Mouse (Mus musculus) G1E (cell line): ENCODE data around the gene Fam53a. TPM values are rescaled to one million over a fixed set of nuclear protein-coding genes. Genes with fewer than 3 reads are reported as not detected.
A peak's percentile ranks its signal among the peaks of the same experiment; 100 is the strongest.

ENCODE experiments used
- ATAC-seq: 2 replicates; pipeline ENCODE4 v1.8.0; 2016; ENCODE audit warnings: mild to moderate bottlenecking; ENCODE audit not compliant: insufficient number of reproducible peaks, poor library complexity, low FRiP score, severe bottlenecking; ENCODE audit errors: extremely low read depth
- DNase-seq: peaks from one replicate; pipeline ENCODE4 v3.0.0; 2012; ENCODE audit warnings: low spot score
- H3K27me3 ChIP-seq: 2 replicates; pipeline ENCODE4 v1.6.1; 2012; ENCODE audit warnings: mild to moderate bottlenecking, low read length, inconsistent platforms; ENCODE audit not compliant: insufficient read depth
- H3K36me3 ChIP-seq: replicated peaks from 2 replicates; pipeline ENCODE3; 2012; ENCODE audit warnings: mild to moderate bottlenecking, inconsistent platforms
- H3K4me1 ChIP-seq: 2 replicates; pipeline ENCODE4 v1.6.1; 2012; ENCODE audit warnings: low read depth, low read length, inconsistent platforms, mixed read lengths; ENCODE audit not compliant: insufficient read depth
- H3K4me3 ChIP-seq: 2 replicates; pipeline ENCODE4 v1.5.1; 2012; ENCODE audit warnings: low read depth, mild to moderate bottlenecking, inconsistent platforms, low read length, moderate library complexity, mixed read lengths
- H3K9me3 ChIP-seq: replicated peaks from 2 replicates; pipeline ENCODE4 v1.6.1; 2012; ENCODE audit warnings: inconsistent platforms
- CTCF ChIP-seq: IDR thresholded peaks from 2 replicates; pipeline ENCODE4 v1.5.1; 2012; ENCODE audit warnings: low read depth, low read length, inconsistent platforms, mixed read lengths
- GATA1 ChIP-seq: IDR thresholded peaks from 2 replicates; pipeline ENCODE4 v1.6.1; 2012; ENCODE audit warnings: borderline replicate concordance, low read length, inconsistent platforms, mixed read lengths
- GATA2 ChIP-seq: IDR thresholded peaks from 2 replicates; pipeline ENCODE4 v1.6.1; 2012; ENCODE audit warnings: low read depth, low read length, inconsistent platforms, borderline replicate concordance
- POLR2AphosphoS5 ChIP-seq: IDR thresholded peaks from 2 replicates; pipeline ENCODE4 v1.6.1; 2012; ENCODE audit warnings: low read depth, low read length, inconsistent platforms; ENCODE audit not compliant: insufficient replicate concordance
- TAL1 ChIP-seq: conservative IDR thresholded peaks from 2 replicates; pipeline ENCODE4 v1.6.1; 2012; ENCODE audit warnings: low read depth, low read length, inconsistent platforms, mixed read lengths
- polyA plus RNA-seq: library from polyadenylated mRNA; stranded (reverse); fragments of >175 nt; gene quantifications from 2 replicates; pipeline ENCODE4 v1.2.3, GENCODE M21; 2012
- total RNA-seq, 2 experiments: library from RNA; stranded (forward) in 1 of 2; stranded (reverse) in 1 of 2; fragments of 200-1000 nt in 1 of 2; fragments of >200 nt in 1 of 2; fragmentation: Nextera tagmentation in 1 of 2; gene quantifications; 2 replicates each; pipeline ENCODE4 v1.2.3; 2014 to 2017

Gene Fam53a
- total and polyA plus RNA-seq, 3 experiments, result 25.4 to 84.5 (median 30.4) TPM

DNA sequence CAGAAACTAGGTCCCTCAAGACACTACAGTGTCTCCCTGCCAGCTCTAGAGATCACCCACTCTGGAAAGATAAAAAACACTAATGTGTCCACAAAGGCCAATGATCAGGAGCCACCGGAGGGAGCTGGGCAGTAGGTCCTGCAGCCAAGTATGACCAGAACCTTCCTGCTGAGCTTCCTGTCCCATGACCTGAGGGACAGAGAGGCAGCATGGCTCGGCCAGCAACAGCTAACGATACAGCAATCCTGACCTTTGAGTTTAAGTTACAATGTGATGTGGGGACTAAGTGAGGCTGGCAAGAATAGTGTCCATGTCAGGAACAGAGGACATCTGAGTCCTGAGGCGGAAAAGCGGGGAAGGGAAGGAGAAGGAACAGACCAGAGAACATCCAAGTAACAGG, 24.1 kb downstream of the Fam53a start:
- no peak for ATAC-seq
- TF ChIP-seq CTCF (no peak), POLR2AphosphoS5 (no peak)
- H3K4me1 ChIP-seq, result peaks cover 12% of the 10 kb centered on the region
- DNase-seq, result no peak
- H3K9me3 ChIP-seq, result no peaks in the 10 kb centered on the region
- H3K27me3 ChIP-seq, result no peaks in the 10 kb centered on the region
- peaks cover 98% of the 10 kb centered on the region for H3K36me3 ChIP-seq
- H3K4me3 ChIP-seq, result no peak overlapping the region

DNA sequence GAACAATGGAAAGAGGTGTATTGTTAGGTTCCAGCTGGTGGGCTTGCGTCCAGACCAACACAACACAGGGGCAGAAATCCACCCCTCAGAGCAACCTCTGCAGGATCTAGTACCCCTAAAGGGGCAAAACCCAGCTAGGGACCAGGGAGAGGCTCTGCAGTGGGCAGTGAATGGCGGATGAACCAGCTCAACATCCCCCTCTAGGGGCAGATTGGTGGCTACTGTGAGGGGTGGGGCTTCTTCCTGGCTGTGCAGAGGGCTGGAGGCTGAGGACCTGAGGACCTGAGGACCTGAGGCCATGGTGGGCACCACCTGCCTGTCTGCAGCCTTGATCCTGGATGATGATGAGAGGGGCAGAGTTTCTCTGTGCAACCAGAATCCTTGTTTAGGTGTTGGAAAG, 35.8 kb downstream of the Fam53a start:
- Histone ChIP-seq H3K36me3 (peaks cover 12% of the 10 kb centered on the region), H3K27me3 (peaks cover 12% of the 10 kb centered on the region; the same call in 1 of the 2 replicates), H3K9me3 (no peaks in the 10 kb centered on the region), H3K4me3 (no peak overlapping the region), H3K4me1 (no peaks in the 10 kb centered on the region)
- DNase-seq (no peak), ATAC-seq (no peak)
- no peak for TF ChIP-seq TAL1
- no peak for TF ChIP-seq POLR2AphosphoS5
- TF ChIP-seq CTCF, result no peak; the same call in 1 of the 2 replicates
- TF ChIP-seq GATA2, result no peak
- TF ChIP-seq GATA1, result no peak

DNA sequence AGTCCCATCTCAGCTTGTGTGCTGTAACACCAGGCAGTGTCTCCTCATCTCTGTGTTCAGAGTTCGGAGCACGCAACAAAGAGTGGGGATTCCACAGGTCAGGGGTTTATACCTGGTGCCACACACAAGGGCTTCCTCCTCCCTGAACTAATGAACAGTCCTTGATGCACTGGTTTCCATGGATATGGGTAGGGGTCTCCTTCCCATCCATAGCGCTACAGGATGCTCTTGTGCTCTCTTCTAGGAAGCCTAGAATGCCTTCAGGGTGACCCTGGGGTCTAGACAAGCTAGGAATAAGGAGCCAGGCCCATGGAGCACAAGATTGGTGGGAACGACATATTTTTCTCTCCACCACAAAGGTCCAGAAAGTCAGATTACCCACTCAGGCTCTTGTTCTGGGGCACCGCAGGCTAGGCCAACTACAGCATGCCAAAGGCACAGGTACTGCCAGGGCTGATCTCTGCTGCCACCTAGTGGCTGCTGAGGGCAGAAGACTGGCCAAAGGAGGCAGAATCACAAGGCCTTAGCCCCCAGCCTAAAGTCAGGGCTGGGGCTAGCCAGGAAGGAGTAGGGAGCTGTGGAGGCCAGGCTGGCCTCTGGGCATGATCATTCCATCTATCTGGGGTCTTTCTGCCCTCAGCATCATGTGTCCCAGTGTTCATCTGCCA, 40.1 kb downstream of the Fam53a start:
- Histone ChIP-seq H3K9me3 (no peaks in the 10 kb centered on the region), H3K4me3 (no peak overlapping the region), H3K36me3 (no peaks in the 10 kb centered on the region), H3K4me1 (no peaks in the 10 kb centered on the region), H3K27me3 (peaks cover 37% of the 10 kb centered on the region)
- ATAC-seq (no peak; the same call in 1 of the 2 replicates), DNase-seq (peak; percentile 66)
- TF ChIP-seq CTCF, result peak; percentile 92
- TF ChIP-seq POLR2AphosphoS5, result no peak

DNA sequence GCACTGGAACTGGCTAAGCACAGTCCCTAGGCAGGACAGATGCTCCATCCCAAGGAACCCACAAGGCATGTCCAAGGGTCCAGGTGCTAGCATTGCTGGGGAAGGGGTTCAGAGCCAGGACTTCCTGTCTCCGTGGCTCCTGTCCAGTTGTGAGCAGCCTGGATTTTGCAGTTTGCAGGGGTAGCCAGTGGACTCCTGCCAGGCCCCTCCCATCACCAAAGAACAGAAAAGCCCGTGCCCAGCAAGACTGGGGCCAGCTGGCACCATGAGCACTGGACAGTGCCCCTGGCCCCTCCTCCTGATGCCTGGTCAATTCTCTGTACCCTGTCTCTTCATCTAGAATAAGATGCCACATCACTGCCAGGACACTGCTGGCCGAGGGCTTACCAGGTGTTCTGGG, 41.4 kb downstream of the Fam53a start:
- DNase-seq, result no peak
- Histone ChIP-seq H3K36me3 (no peaks in the 10 kb centered on the region), H3K27me3 (peaks cover 44% of the 10 kb centered on the region), H3K4me1 (no peaks in the 10 kb centered on the region), H3K4me3 (no peak overlapping the region), H3K9me3 (no peaks in the 10 kb centered on the region)
- ATAC-seq, result no peak
- TF ChIP-seq GATA1 (no peak), POLR2AphosphoS5 (no peak), CTCF (no peak), TAL1 (no peak), GATA2 (no peak)

DNA sequence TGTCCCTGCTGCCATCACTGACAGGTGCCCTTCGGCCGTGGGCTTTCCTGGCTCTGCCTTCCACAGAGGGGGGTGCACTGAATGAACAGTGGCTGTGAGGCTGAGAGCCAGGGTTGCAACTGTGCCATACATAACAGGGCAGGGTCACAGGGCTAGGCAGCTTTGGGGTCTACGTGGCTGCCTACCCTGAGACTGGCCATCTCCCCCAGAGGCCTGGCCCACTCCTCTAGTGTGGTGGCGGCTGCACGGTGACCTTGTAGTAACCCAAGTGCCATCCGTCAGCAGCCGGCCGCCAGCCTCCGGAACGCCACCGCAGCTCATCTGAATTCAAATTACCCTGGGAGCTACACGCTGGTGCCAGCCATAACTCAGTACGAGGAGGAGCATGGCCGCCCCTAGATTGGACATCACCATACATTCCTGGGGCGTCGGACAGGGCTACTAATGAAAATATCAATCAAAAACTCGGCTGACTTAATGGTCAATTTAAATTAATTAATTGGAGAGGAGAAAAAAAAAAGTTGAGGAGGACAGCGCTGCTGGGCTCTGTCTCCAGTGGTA, 41.9 kb downstream of the Fam53a start:
- no peaks in the 10 kb centered on the region for H3K9me3 ChIP-seq
- H3K4me3 ChIP-seq, result no peak overlapping the region
- ATAC-seq (no peak), DNase-seq (no peak)
- no peaks in the 10 kb centered on the region for H3K36me3 ChIP-seq
- no peaks in the 10 kb centered on the region for H3K4me1 ChIP-seq
- no peak for TF ChIP-seq POLR2AphosphoS5
- TF ChIP-seq GATA1, result no peak
- no peak for TF ChIP-seq CTCF
- no peak for TF ChIP-seq GATA2
- TF ChIP-seq TAL1, result no peak
- peaks cover 44% of the 10 kb centered on the region for H3K27me3 ChIP-seq

DNA sequence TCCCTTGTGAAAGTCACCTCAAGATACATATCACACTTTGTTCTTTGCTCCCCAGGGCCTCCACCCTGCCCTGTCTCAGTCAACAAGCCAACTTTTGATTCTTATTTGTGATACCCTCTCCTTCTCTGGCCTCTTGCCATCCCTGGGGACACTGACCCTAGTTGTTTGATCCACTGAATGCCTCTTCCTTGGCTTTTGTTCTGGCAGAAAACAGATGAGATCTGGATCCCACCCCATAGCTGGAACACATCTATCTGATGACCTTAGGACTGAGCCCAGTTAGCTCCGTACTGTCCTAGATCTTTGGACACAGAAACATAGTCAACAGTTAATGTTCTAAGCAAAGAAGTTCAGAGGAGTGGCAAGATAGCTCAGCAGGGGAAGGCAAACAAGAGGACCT, 49.1 kb downstream of the Fam53a start:
- TF ChIP-seq GATA1, result no peak
- TF ChIP-seq CTCF, result no peak
- TF ChIP-seq GATA2, result no peak
- no peak for TF ChIP-seq TAL1
- no peak for TF ChIP-seq POLR2AphosphoS5
- H3K27me3 ChIP-seq, result peaks cover 39% of the 10 kb centered on the region
- H3K9me3 ChIP-seq, result no peaks in the 10 kb centered on the region
- H3K36me3 ChIP-seq, result no peaks in the 10 kb centered on the region
- no peak for ATAC-seq
- no peak overlapping the region for H3K4me3 ChIP-seq
- H3K4me1 ChIP-seq, result no peaks in the 10 kb centered on the region
- no peak for DNase-seq

DNA sequence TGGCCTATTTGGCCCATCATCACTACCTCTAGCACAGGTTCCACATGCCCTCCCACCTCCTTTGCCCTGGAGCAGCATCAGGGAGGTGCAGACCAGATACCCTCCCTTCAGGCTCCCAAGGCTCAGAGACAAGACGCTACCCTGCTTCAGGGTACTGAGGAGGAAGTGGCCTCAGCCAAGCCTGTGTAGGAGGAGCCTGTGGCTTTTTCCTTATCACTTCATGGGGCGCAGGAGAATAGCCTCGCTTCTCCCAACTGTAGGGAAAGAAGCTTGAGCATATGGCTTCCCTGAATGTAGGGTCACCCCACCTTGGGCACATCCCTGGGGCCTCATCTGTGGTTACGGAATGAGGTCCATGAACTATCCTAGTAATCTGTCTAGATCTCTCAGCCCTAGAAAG, 55.2 kb downstream of the Fam53a start:
- no peaks in the 10 kb centered on the region for H3K9me3 ChIP-seq
- no peaks in the 10 kb centered on the region for H3K36me3 ChIP-seq
- no peak for ATAC-seq
- peaks cover 9% of the 10 kb centered on the region for H3K4me1 ChIP-seq
- H3K4me3 ChIP-seq, result 0 out of 2 replicates have a peak overlapping the region, but pooled peaks have one; percentile 3
- TF ChIP-seq GATA2 (no peak), POLR2AphosphoS5 (no peak), CTCF (no peak)
- peaks cover 32% of the 10 kb centered on the region for H3K27me3 ChIP-seq
- no peak for DNase-seq
